Mouse (Mus musculus) heart, embryonic 15.5 days (tissue): ENCODE results near the gene Cpt1a. TPM values are rescaled to one million over a fixed set of nuclear protein-coding genes. Genes with fewer than 3 reads are reported as not detected.
A peak's percentile ranks its signal among the peaks of the same experiment; 100 is the strongest.

Experiments
- ATAC-seq: fragments of 200-750 bp; cut with Nextera tagmentation; replicated peaks from 2 replicates; pipeline ENCODE4 v1.8.0; 2017; ENCODE audit warnings: low read depth, moderate TSS enrichment; ENCODE audit not compliant: insufficient number of reproducible peaks, insufficient read depth, low FRiP score
- H3K27ac ChIP-seq: fragments of 300-500 bp; sonication (generic); 2 replicates; pipeline ENCODE4 v1.5.1; 2015; ENCODE audit warnings: mild to moderate bottlenecking, inconsistent platforms
- H3K27me3 ChIP-seq: fragments of 300-500 bp; sonication (generic); 2 replicates; pipeline ENCODE4 v1.6.1; 2015; ENCODE audit warnings: inconsistent platforms
- H3K36me3 ChIP-seq: fragments of 300-500 bp; sonication (generic); 2 replicates; pipeline ENCODE4 v1.6.1; 2015; ENCODE audit warnings: mild to moderate bottlenecking, inconsistent platforms
- H3K4me1 ChIP-seq: fragments of 300-500 bp; sonication (generic); replicated peaks from 2 replicates; pipeline ENCODE4 v1.6.1; 2015; ENCODE audit warnings: inconsistent platforms
- H3K4me2 ChIP-seq: fragments of 300-500 bp; sonication (generic); 2 replicates; pipeline ENCODE4 v1.6.1; 2015; ENCODE audit warnings: inconsistent platforms, mild to moderate bottlenecking, moderate library complexity
- H3K4me3 ChIP-seq: fragments of 300-500 bp; sonication (generic); 2 replicates; pipeline ENCODE4 v1.5.1; 2015; ENCODE audit warnings: mild to moderate bottlenecking, inconsistent platforms
- H3K9ac ChIP-seq: fragments of 300-500 bp; sonication (generic); 2 replicates; pipeline ENCODE4 v1.6.1; 2015; ENCODE audit warnings: mild to moderate bottlenecking, inconsistent platforms
- H3K9me3 ChIP-seq: fragments of 300-500 bp; sonication (generic); replicated peaks from 2 replicates; pipeline ENCODE4 v1.6.1; 2016; ENCODE audit warnings: inconsistent platforms
- WGBS: fragments of 180-500 bp; shearing (Covaris S2); methylation state at CpG from one replicate; pipeline ENCODE4 v1.1.7; 2015; ENCODE audit warnings: mixed read lengths; 5-methylcytosine and 5-hydroxymethylcytosine counted together
- polyA plus RNA-seq: library from polyadenylated mRNA; unstranded; fragments of >200 nt; fragmentation: Nextera tagmentation; extraction: Ambion mirVana; gene quantifications from 2 replicates; pipeline ENCODE4 v1.2.1, GENCODE M21; 2015

Cpt1a gene
- polyA plus RNA-seq, 1 experiment from 2014 or later = 25.7 TPM

GRCm38 (mm10) chr19:3347784-3348183 is 25.6 kb downstream of the Cpt1a start:
- 97% methylated on average over 1 of the region's 1 CpGs for WGBS
- H3K27me3 ChIP-seq = no peaks in the 10 kb centered on the region
- H3K4me3 ChIP-seq = no peak overlapping the region
- no peak overlapping the region for H3K27ac ChIP-seq
- H3K4me2 ChIP-seq = no peak overlapping the region
- ATAC-seq = no peak
- H3K4me1 ChIP-seq = peaks cover 20% of the 10 kb centered on the region
- no peaks in the 10 kb centered on the region; the same call in 1 of the 2 replicates for H3K9me3 ChIP-seq
- peaks cover 23% of the 10 kb centered on the region; the same call in 1 of the 2 replicates for H3K36me3 ChIP-seq
- no peak overlapping the region for H3K9ac ChIP-seq

- Histone ChIP-seq H3K9me3 (no peaks in the 10 kb centered on the region), H3K36me3 (peaks cover 47% of the 10 kb centered on the region), H3K4me1 (peaks cover 24% of the 10 kb centered on the region), H3K4me3 (no peak overlapping the region), H3K9ac (no peak overlapping the region), H3K27ac (peak overlapping the region; percentile 84), H3K4me2 (0 out of 2 replicates have a peak overlapping the region, but pooled peaks have one; percentile 3), H3K27me3 (no peaks in the 10 kb centered on the region)
- peak; percentile 90 for ATAC-seq
- 18% methylated on average over 7 of the region's 7 CpGs for WGBS
Observed at GRCm38 (mm10) chr19:3353415-3354111, 31.4 kb downstream of the Cpt1a start.

GRCm38 (mm10) chr19:3355096-3355495 is 33.0 kb downstream of the Cpt1a start:
- Histone ChIP-seq H3K4me3 (no peak overlapping the region), H3K36me3 (peaks cover 41% of the 10 kb centered on the region), H3K27me3 (no peaks in the 10 kb centered on the region), H3K4me1 (peaks cover 24% of the 10 kb centered on the region), H3K27ac (no peak overlapping the region), H3K9ac (no peak overlapping the region), H3K9me3 (no peaks in the 10 kb centered on the region), H3K4me2 (no peak overlapping the region)
- WGBS = 69% methylated on average over 5 of the region's 5 CpGs
- no peak for ATAC-seq

GRCm38 (mm10) chr19:3356516-3356915 is 34.4 kb downstream of the Cpt1a start:
- Histone ChIP-seq H3K27me3 (no peaks in the 10 kb centered on the region), H3K9ac (no peak overlapping the region), H3K36me3 (peaks cover 41% of the 10 kb centered on the region), H3K4me3 (no peak overlapping the region), H3K27ac (no peak overlapping the region), H3K4me1 (peaks cover 24% of the 10 kb centered on the region), H3K9me3 (no peaks in the 10 kb centered on the region), H3K4me2 (no peak overlapping the region)
- ATAC-seq = no peak
- WGBS = 87% methylated on average over 5 of the region's 5 CpGs

- no peak for ATAC-seq
- no peaks in the 10 kb centered on the region for H3K27me3 ChIP-seq
- 75% methylated on average over 4 of the region's 4 CpGs for WGBS
- no peaks in the 10 kb centered on the region for H3K9me3 ChIP-seq
- H3K4me1 ChIP-seq = peaks cover 16% of the 10 kb centered on the region
- no peak overlapping the region for H3K9ac ChIP-seq
- H3K27ac ChIP-seq = no peak overlapping the region
- H3K4me3 ChIP-seq = no peak overlapping the region
- H3K4me2 ChIP-seq = no peak overlapping the region
- H3K36me3 ChIP-seq = peaks cover 48% of the 10 kb centered on the region
Observed at GRCm38 (mm10) chr19:3357620-3358019, 35.5 kb downstream of the Cpt1a start.

- Histone ChIP-seq H3K4me2 (no peak overlapping the region), H3K4me1 (no peaks in the 10 kb centered on the region), H3K9ac (no peak overlapping the region), H3K27ac (no peak overlapping the region), H3K9me3 (no peaks in the 10 kb centered on the region), H3K4me3 (no peak overlapping the region), H3K27me3 (no peaks in the 10 kb centered on the region), H3K36me3 (peaks cover 70% of the 10 kb centered on the region)
- 73% methylated on average over 13 of the region's 13 CpGs for WGBS
- ATAC-seq = no peak
Observed at GRCm38 (mm10) chr19:3359841-3360588, 37.9 kb downstream of the Cpt1a start.

- Histone ChIP-seq H3K4me3 (no peak overlapping the region), H3K9ac (no peak overlapping the region), H3K4me1 (no peaks in the 10 kb centered on the region), H3K4me2 (no peak overlapping the region), H3K36me3 (peaks cover 79% of the 10 kb centered on the region), H3K9me3 (no peaks in the 10 kb centered on the region), H3K27ac (no peak overlapping the region), H3K27me3 (no peaks in the 10 kb centered on the region)
- no peak for ATAC-seq
- 90% methylated on average over 4 of the region's 4 CpGs for WGBS
Observed at GRCm38 (mm10) chr19:3363510-3363909, 41.4 kb downstream of the Cpt1a start.

- Histone ChIP-seq H3K36me3 (peaks cover 90% of the 10 kb centered on the region), H3K4me2 (no peak overlapping the region), H3K27ac (no peak overlapping the region), H3K4me3 (no peak overlapping the region), H3K4me1 (no peaks in the 10 kb centered on the region), H3K9ac (no peak overlapping the region), H3K9me3 (no peaks in the 10 kb centered on the region), H3K27me3 (no peaks in the 10 kb centered on the region)
- ATAC-seq = no peak
- WGBS = 92% methylated on average over 3 of the region's 3 CpGs
Observed at GRCm38 (mm10) chr19:3365089-3365488, 43.0 kb downstream of the Cpt1a start.

GRCm38 (mm10) chr19:3368276-3368675 is 46.1 kb downstream of the Cpt1a start:
- WGBS = 81% methylated on average over 3 of the region's 3 CpGs

GRCm38 (mm10) chr19:3373380-3373779 is 51.2 kb downstream of the Cpt1a start:
- H3K4me2 ChIP-seq = no peak overlapping the region
- no peak overlapping the region for H3K4me3 ChIP-seq
- H3K36me3 ChIP-seq = peaks cover 88% of the 10 kb centered on the region
- no peak overlapping the region for H3K9ac ChIP-seq
- no peaks in the 10 kb centered on the region for H3K27me3 ChIP-seq
- ATAC-seq = no peak
- H3K9me3 ChIP-seq = no peaks in the 10 kb centered on the region
- no peak overlapping the region for H3K27ac ChIP-seq
- H3K4me1 ChIP-seq = peaks cover 5% of the 10 kb centered on the region; the same call in 1 of the 2 replicates
- WGBS = 71% methylated on average over 12 of the region's 12 CpGs

More at GRCm38 (mm10) chr19:3368276-3368675, 46.1 kb downstream of the Cpt1a start:
- H3K4me1 ChIP-seq = no peaks in the 10 kb centered on the region; the same call in 1 of the 2 replicates
- no peak overlapping the region for H3K27ac ChIP-seq
- peaks cover 94% of the 10 kb centered on the region for H3K36me3 ChIP-seq
- ATAC-seq = no peak
- no peak overlapping the region for H3K4me2 ChIP-seq
- no peaks in the 10 kb centered on the region for H3K9me3 ChIP-seq
- H3K27me3 ChIP-seq = no peaks in the 10 kb centered on the region
- no peak overlapping the region for H3K4me3 ChIP-seq
- no peak overlapping the region for H3K9ac ChIP-seq

- WGBS = 51% methylated on average over 2 of the region's 2 CpGs
- Histone ChIP-seq H3K9me3 (no peaks in the 10 kb centered on the region), H3K4me2 (no peak overlapping the region), H3K36me3 (peaks cover 87% of the 10 kb centered on the region), H3K9ac (no peak overlapping the region), H3K27ac (no peak overlapping the region), H3K27me3 (no peaks in the 10 kb centered on the region), H3K4me3 (no peak overlapping the region), H3K4me1 (peaks cover 5% of the 10 kb centered on the region; the same call in 1 of the 2 replicates)
- ATAC-seq = no peak
Observed at GRCm38 (mm10) chr19:3374028-3374427, 51.9 kb downstream of the Cpt1a start.
